Mouse (Mus musculus) kidney, adult 2 months (tissue): Measurements from ENCODE around the gene Sdhaf3.

Experiments used
- CTCF ChIP-seq: fragments of 200-500 bp; conservative IDR thresholded peaks from 2 replicates; pipeline ENCODE4 v1.5.1; 2011; ENCODE audit warnings: low read depth, mild to moderate bottlenecking, control low read depth, low read length, moderate library complexity, mixed read lengths; ENCODE audit not compliant: insufficient read depth, insufficient read length
- POLR2A ChIP-seq: fragments of 200-500 bp; IDR thresholded peaks from one replicate; pipeline ENCODE4 v1.6.1; 2011; ENCODE audit warnings: low read depth, low read length, control low read depth

DNA sequence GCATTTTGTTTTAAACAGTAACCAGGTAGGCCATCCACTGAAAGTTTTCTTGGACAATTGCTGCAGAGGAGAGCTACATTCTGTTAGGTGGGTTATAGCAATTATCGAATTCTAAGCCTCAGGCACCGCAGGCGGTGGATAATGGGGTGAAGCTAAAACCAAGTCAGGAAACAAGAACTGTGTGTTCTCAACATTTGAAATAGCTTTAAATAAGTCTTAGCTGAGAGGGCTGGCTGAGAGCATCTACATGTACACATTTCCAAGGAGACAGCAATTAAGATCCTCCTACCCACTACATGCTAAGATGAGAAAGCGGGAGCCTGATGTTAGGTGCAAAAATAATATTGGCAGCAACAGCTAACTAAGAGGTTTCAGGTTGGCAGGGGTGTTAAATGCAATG lies 127.9 kb downstream of the Sdhaf3 start:
- TF ChIP-seq CTCF (no peak), POLR2A (no peak)
